Mouse (Mus musculus): ENCODE measurements around the gene Cacfd1.

DNA sequence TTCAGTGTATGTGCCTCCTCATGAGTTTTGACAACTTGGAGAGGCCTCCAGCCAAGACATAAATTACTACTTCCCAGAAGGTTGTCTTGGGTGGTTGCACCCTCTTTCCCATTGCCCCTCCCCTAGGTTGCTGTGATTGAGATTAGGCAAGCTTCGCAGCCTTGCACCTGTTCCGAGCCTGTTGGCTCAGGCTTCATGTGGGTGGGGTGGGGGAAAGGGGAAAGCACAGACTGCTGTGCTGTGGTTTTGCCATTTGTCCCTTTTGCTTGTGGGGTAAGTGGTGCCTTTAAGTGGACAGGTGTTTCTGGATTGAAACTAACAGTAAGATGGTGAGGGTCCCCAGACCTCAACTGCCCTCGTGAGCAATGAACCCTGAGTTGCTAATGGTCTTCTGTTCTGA, 26.3 kb downstream of the Cacfd1 start:
- TF ChIP-seq EP300 (IDR thresholded peaks at IDR 0.05; ENCODE audit: insufficient read depth, low read depth, low read length) = no peak
- TF ChIP-seq CTCF (IDR thresholded peaks at IDR 0.05; ENCODE audit: low read depth, low read length) = no peak
